Mouse (Mus musculus) left cerebral cortex, postnatal 14 days (tissue): ENCODE measurements at regions not wholly inside any gene's neighbourhood (a gene's known extent, or its start where the extent isn't known, plus 50 kb on each side); places are given as distances from the start of the nearest gene placed in this dataset.

ENCODE experiments used
- DNase-seq, 2 experiments: peaks; one replicate each; pipeline ENCODE4 v3.0.0; 2021 to 2022; ENCODE audit warnings: low spot score in 2 of 2, mixed read lengths in 1 of 2
- intact Hi-C: fragments of 180-260 bp; cut with DNase I; formaldehyde crosslinking; loops from one replicate; pipeline ENCODE4 v1.15.1; 2025

DNA sequence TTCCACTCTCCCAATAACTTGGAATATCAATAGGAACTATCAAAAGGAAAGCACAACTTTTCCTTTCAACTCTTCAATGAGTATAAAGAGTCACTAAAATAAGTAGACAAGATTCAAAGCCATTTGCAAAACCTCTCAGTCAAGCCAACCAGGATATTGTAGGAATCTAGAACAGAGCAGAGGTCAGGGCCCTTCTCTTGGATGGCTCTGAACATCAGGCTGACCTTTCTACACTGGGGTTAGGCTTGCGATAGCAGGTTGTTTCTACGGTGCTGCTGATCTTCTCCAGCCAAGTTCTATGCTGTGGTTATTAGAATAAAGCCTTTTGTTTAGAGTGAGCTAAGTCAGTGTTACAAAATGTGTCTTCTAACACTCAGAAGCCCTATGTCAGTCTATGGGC is 658.6 kb downstream of the Ofcc1 start:
- DNase-seq: no peak
- intact Hi-C loops: no loop called here

DNA sequence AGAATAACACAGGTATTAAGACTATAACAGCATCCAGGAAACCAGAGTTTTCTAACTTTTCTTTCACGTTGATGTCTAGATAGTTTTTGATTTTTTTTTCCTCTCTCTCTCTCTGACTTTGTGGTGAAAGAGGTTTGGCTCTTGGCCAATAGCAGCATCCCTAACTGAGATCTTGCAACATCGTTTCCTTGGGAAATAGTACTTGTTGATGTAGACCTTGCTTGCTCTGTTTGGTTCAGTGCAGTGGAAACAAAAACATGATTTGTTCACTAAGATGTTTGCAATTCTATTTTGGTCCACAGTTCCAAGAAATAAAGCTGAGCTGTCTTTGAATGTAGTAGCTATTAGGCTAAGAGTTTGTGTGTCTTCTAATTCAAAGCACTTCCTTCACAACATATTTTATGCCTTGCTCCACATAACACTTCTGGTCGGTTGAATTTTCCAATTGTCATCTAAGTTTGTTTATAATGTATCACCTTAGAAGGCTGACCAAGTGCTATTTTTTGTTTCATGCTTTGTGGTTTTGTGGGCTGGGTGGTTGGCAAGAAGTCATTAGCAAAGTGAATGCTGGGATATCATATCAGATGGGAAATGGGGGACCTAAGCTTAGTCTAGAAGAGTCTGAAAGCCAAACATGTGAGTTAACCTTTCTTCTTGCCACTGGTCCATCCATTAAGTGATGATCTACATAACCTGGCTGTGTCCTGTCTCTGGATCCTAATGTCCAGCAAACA is 669.8 kb downstream of the Ofcc1 start:
- intact Hi-C loops: no loop called here
- peak in 1 of 2 experiments; percentile 3 for DNase-seq

DNA sequence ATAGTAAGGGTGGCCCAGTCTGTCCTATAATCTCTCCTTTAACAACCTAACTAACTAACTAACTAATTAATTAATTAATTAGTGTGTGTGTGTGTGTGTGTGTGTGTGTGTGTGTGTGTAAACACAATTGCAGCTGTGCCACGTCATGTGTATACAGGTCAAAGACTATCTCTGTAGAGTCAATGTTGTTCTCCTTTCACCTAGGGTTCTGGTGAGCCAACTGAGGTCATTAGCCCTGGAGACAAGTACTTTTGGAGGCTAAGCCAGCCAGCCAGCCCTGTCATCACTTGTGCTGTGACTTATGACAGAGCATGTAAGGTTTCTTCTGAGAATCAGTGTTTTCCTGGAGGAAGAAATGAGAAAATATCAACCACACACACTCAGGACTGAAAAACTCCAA is 696.7 kb downstream of the Ofcc1 start:
- intact Hi-C loops: no loop called here

DNA sequence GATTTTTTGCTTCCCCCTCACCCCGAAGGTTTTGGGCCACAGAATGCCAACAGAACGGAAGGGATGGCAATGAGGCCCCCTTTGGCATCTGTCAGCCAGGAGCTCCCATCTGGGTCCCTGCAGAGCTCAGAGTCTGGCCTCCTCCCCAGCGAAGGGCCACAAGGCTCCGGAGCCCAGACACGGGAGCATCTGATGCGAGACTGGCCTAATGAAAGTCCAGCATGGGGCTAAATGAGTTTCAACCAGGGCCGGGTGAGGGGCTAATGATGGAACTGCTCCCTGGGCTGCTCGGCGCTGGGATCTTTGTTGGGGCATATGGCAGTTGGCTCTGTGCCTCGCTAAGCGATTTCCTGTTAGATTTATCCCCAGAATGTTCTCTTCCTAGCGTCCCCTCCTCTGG is 688.8 kb upstream of the Slc35b3 start:
- intact Hi-C loops: loop anchor here (5.0 kb wide), 2 partner anchors 308 to 1083 kb away; no protein-coding TSS in a partner anchor
- DNase-seq: no peak

More for the DNA sequence above, 696.7 kb downstream of the Ofcc1 start:
- DNase-seq: no peak

DNA sequence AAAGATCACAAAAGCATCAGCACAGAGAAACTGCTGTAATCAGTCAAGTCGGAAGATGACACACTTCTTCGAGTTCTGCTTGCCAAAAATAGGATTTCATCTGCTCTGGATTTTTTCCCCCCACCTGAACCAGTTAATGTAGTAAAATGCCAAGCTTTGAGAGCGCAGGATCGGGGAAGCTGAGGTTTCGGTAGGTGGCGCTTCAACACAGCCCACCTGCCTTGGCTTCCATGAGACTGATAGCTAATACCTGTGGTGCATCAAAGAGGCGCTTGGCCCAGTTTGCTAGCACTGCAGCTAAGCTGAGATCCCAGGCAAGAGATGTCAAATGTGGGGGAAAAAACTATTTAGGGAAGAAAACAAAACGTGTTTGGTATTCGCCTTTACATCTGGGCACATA is 686.7 kb upstream of the Slc35b3 start:
- DNase-seq: peak; percentile 75 to 76
- intact Hi-C loops: loop anchor here (5.0 kb wide), 2 partner anchors 310 to 1085 kb away; no protein-coding TSS in a partner anchor

DNA sequence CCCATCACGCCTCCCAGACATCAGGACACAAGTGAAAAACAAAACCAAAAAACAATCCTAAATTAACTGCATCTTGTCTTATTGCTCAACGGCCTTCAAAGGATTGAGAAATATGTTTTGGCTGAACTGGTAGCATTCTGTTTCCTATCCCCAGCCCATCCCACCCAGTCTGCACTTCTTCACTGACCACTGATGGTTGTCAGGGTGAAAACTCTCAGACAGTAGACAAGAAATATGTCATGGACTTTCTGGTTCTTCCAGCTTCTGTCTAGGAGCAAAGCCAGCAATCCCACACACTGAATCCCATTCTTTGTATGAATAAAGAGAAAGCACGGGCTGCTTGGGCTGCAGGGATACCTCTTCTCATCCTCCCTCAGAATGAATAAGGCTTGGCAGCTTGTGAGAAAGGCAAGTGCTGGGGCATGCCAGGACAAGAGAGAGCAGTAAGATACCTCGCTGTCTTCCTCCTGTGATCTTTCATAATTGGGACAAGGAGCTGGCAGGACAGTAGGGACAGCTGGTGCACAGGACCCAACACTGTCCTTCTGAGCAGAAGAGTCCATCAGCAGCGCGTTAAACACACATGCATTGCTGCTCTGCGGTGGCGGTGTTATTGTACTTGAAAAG is 670.9 kb upstream of the Slc35b3 start:
- intact Hi-C loops: no loop called here
- peak; percentile 13 to 54 for DNase-seq
